Comparison of ENCODE assay signal across 25 mouse cellular contexts in genomic region chr4:95819650-95820049, GRCm38 (mm10).
DNase-seq lines count a peak whose midpoint lies in the region; ATAC-seq and TF ChIP-seq lines count a peak whose summit lies in the region.
"Had no signal": no experiment of that assay in that cellular context is flagged by ENCODE, and none has a peak within 500 bp of the region (broad histone marks: within the 10 kb centered on the region; RNA-seq: fewer than 3 reads in every experiment).

No protein-coding gene starts in this region.

- peaks cover 8% of the 10 kb centered on the region for H3K4me1 ChIP-seq in limb, embryonic 11.5 days (ENCODE audit: control insufficient read depth, insufficient read depth, low read length)
- peaks cover 54% of the 10 kb centered on the region for H3K4me1 ChIP-seq in limb, embryonic 10.5 days
- H3K4me1 ChIP-seq in embryonic facial prominence, embryonic 11.5 days (ENCODE audit: control insufficient read depth, insufficient read depth, low read length): no peaks in the 10 kb centered on the region
- peaks cover 30% of the 10 kb centered on the region for H3K4me1 ChIP-seq in limb, embryonic 14.5 days (ENCODE audit: control insufficient read depth, insufficient read depth, low read length)
- no peaks in the 10 kb centered on the region for H3K4me1 ChIP-seq in forebrain, postnatal 0 days (ENCODE audit: insufficient read depth)
- H3K4me1 ChIP-seq: liver, embryonic 15.5 days; lung, embryonic 15.5 days had no signal

- peak; percentile 26 for DNase-seq in limb, embryonic 11.5 days (ENCODE audit: low spot score)
- DNase-seq in limb, embryonic 10.5 days (ENCODE audit: low spot score): no peak
- DNase-seq in embryo, embryonic 10.5 days (ENCODE audit: low spot score): peak; percentile 72
- peak; percentile 79 for DNase-seq in embryonic facial prominence, embryonic 11.5 days (ENCODE audit: low spot score)
- DNase-seq in limb, embryonic 14.5 days (ENCODE audit: low spot score): peak; percentile 11
- DNase-seq in forebrain, postnatal 0 days: no peak
- DNase-seq: adrenal gland, adult 8-10 months; B cell, adult 2 months; cerebellum, adult 18-20 months; cerebellum, postnatal 36 days; gastrocnemius, postnatal 36 days; heart, adult 2 months; kidney, postnatal 36 days; liver; lung, postnatal 4 days; spleen, adult 18-20 months had no signal

- H3K27ac ChIP-seq in limb, embryonic 11.5 days (replicated peaks; ENCODE audit: low read depth, low read length): no peak overlapping the region
- H3K27ac ChIP-seq in limb, embryonic 10.5 days: no peak overlapping the region
- H3K27ac ChIP-seq in embryonic facial prominence, embryonic 11.5 days (replicated peaks; ENCODE audit: low read depth, low read length): no peak overlapping the region
- H3K27ac ChIP-seq in limb, embryonic 14.5 days (replicated peaks; ENCODE audit: low read depth, low read length): no peak overlapping the region
- H3K27ac ChIP-seq in forebrain, postnatal 0 days (ENCODE audit: low read depth, low read length): no peak overlapping the region
- H3K27ac ChIP-seq: forebrain, embryonic 10.5 days; heart, adult 2 months; liver, embryonic 15.5 days; lung, embryonic 15.5 days; neural tube, embryonic 13.5 days had no signal

- no peak overlapping the region for H3K9ac ChIP-seq in limb, embryonic 11.5 days (ENCODE audit: low read length)
- H3K9ac ChIP-seq in embryonic facial prominence, embryonic 11.5 days (replicated peaks; ENCODE audit: low read length): no peak overlapping the region
- no peak overlapping the region for H3K9ac ChIP-seq in limb, embryonic 14.5 days (ENCODE audit: low read depth, low read length, severe bottlenecking)
- no peak overlapping the region for H3K9ac ChIP-seq in forebrain, postnatal 0 days
- H3K9ac ChIP-seq: liver, embryonic 15.5 days; lung, embryonic 15.5 days; neural tube, embryonic 13.5 days had no signal

- no peak overlapping the region for H3K4me3 ChIP-seq in limb, embryonic 11.5 days (ENCODE audit: low read depth, low read length)
- no peak overlapping the region for H3K4me3 ChIP-seq in limb, embryonic 10.5 days
- H3K4me3 ChIP-seq in embryonic facial prominence, embryonic 11.5 days (ENCODE audit: low read depth, low read length): no peak overlapping the region
- no peak overlapping the region for H3K4me3 ChIP-seq in limb, embryonic 14.5 days (replicated peaks; ENCODE audit: low read length)
- no peak overlapping the region for H3K4me3 ChIP-seq in forebrain, postnatal 0 days (ENCODE audit: low read depth, low read length)
- H3K4me3 ChIP-seq: forebrain, embryonic 10.5 days; heart, adult 2 months; liver, embryonic 15.5 days; lung, embryonic 15.5 days; neural tube, embryonic 13.5 days had no signal

- no peaks in the 10 kb centered on the region for H3K9me3 ChIP-seq in limb, embryonic 11.5 days (ENCODE audit: control insufficient read depth, low read length)
- H3K9me3 ChIP-seq in limb, embryonic 10.5 days (replicated peaks): no peaks in the 10 kb centered on the region
- H3K9me3 ChIP-seq in embryonic facial prominence, embryonic 11.5 days (replicated peaks; ENCODE audit: control insufficient read depth, low read length): no peaks in the 10 kb centered on the region
- no peaks in the 10 kb centered on the region for H3K9me3 ChIP-seq in limb, embryonic 14.5 days (ENCODE audit: control insufficient read depth, low read length)
- no peaks in the 10 kb centered on the region for H3K9me3 ChIP-seq in forebrain, postnatal 0 days (ENCODE audit: low read length)
- H3K9me3 ChIP-seq: forebrain, embryonic 10.5 days; G1E; liver, embryonic 15.5 days; lung, embryonic 15.5 days; neural tube, embryonic 13.5 days had no signal

- H3K36me3 ChIP-seq in limb, embryonic 11.5 days (ENCODE audit: control insufficient read depth, insufficient read depth, low read length): no peaks in the 10 kb centered on the region
- H3K36me3 ChIP-seq in limb, embryonic 10.5 days: no peaks in the 10 kb centered on the region
- no peaks in the 10 kb centered on the region for H3K36me3 ChIP-seq in embryonic facial prominence, embryonic 11.5 days (replicated peaks; ENCODE audit: control insufficient read depth, insufficient read depth, low read depth, low read length)
- no peaks in the 10 kb centered on the region for H3K36me3 ChIP-seq in limb, embryonic 14.5 days (ENCODE audit: control insufficient read depth, insufficient read depth, low read length)
- no peaks in the 10 kb centered on the region for H3K36me3 ChIP-seq in forebrain, postnatal 0 days (ENCODE audit: insufficient read depth)
- H3K36me3 ChIP-seq: forebrain, embryonic 10.5 days; G1E; liver, embryonic 15.5 days; lung, embryonic 15.5 days; neural tube, embryonic 13.5 days had no signal

- H3K4me2 ChIP-seq in limb, embryonic 11.5 days (ENCODE audit: low read depth, severe bottlenecking): no peak overlapping the region
- no peak overlapping the region for H3K4me2 ChIP-seq in embryonic facial prominence, embryonic 11.5 days (ENCODE audit: low read depth, low read length)
- H3K4me2 ChIP-seq in limb, embryonic 14.5 days (replicated peaks; ENCODE audit: low read depth, low read length, severe bottlenecking): no peak overlapping the region
- no peak overlapping the region for H3K4me2 ChIP-seq in forebrain, postnatal 0 days (ENCODE audit: low read depth)
- H3K4me2 ChIP-seq: liver, embryonic 15.5 days; lung, embryonic 15.5 days; neural tube, embryonic 13.5 days had no signal

- no peaks in the 10 kb centered on the region for H3K27me3 ChIP-seq in limb, embryonic 11.5 days (ENCODE audit: control insufficient read depth, insufficient read depth, low read length)
- no peaks in the 10 kb centered on the region for H3K27me3 ChIP-seq in limb, embryonic 10.5 days (ENCODE audit: low read depth, poor library complexity, severe bottlenecking)
- no peaks in the 10 kb centered on the region for H3K27me3 ChIP-seq in embryonic facial prominence, embryonic 11.5 days (ENCODE audit: control insufficient read depth, insufficient read depth, low read length)
- no peaks in the 10 kb centered on the region for H3K27me3 ChIP-seq in limb, embryonic 14.5 days (ENCODE audit: control insufficient read depth, insufficient read depth, low read length)
- H3K27me3 ChIP-seq in forebrain, postnatal 0 days (ENCODE audit: insufficient read depth, low read length): no peaks in the 10 kb centered on the region
- H3K27me3 ChIP-seq: CH12.LX; liver, embryonic 15.5 days; lung, embryonic 15.5 days; neural tube, embryonic 13.5 days had no signal

- no peak for TF ChIP-seq POLR2A in limb, embryonic 14.5 days (IDR thresholded peaks at IDR 0.05; ENCODE audit: borderline replicate concordance, extremely low read depth, insufficient read depth, insufficient read length)

- TF ChIP-seq CTCF in forebrain, postnatal 0 days (IDR thresholded peaks at IDR 0.05; ENCODE audit: low read depth): no peak

- WGBS in limb, embryonic 11.5 days: 37% methylated on average over 2 of the region's 2 CpGs
- WGBS in limb, embryonic 10.5 days: 54% methylated on average over 2 of the region's 2 CpGs
- 27% methylated on average over 2 of the region's 2 CpGs for WGBS in embryonic facial prominence, embryonic 11.5 days
- whole genome bisulfite sequencing in limb, embryonic 14.5 days: 51% methylated on average over 2 of the region's 2 CpGs
- 68% methylated on average over 2 of the region's 2 CpGs for WGBS in forebrain, postnatal 0 days

- ATAC-seq in limb, embryonic 11.5 days (ENCODE audit: insufficient number of reproducible peaks, low FRiP score, low TSS enrichment, low read depth): peak; percentile 64; the same call in 1 of the 2 replicates
- peak; percentile 63; the same call in 1 of the 2 replicates for ATAC-seq in embryonic facial prominence, embryonic 11.5 days (replicated peaks; ENCODE audit: insufficient number of reproducible peaks, low FRiP score, low TSS enrichment, low read depth)
- ATAC-seq in limb, embryonic 14.5 days (ENCODE audit: low FRiP score, low read depth): no peak
- ATAC-seq in activated CD4-positive, CD25-positive, alpha-beta regulatory T cell, adult 4 months: no peak
- no peak for ATAC-seq in forebrain, postnatal 0 days
- ATAC-seq: forebrain, embryonic 16.5 days; intestine, postnatal 0 days had no signal

Comparison
In these comparisons a context has a peak if more than half of its experiments do, and no peak if none do; other contexts are left out.
1. ATAC-seq: peak in limb, embryonic 11.5 days (single experiment) and embryonic facial prominence, embryonic 11.5 days (single experiment); none in limb, embryonic 14.5 days (single experiment), activated CD4-positive, CD25-positive, alpha-beta regulatory T cell, adult 4 months (single experiment) and forebrain, postnatal 0 days (single experiment).
2. DNase-seq: peak in limb, embryonic 11.5 days (single experiment), embryo, embryonic 10.5 days (single experiment), embryonic facial prominence, embryonic 11.5 days (single experiment) and limb, embryonic 14.5 days (single experiment); none in limb, embryonic 10.5 days (single experiment) and forebrain, postnatal 0 days (single experiment).